Mouse (Mus musculus) limb, embryonic 12.5 days (tissue): ENCODE data around the gene Zfp36l1. TPM values are rescaled to one million over a fixed set of nuclear protein-coding genes. Genes with fewer than 3 reads are reported as not detected.

ENCODE experiments used
- ATAC-seq: fragments of 200-750 bp; cut with Nextera tagmentation; 2 replicates; pipeline ENCODE4 v1.8.0; 2017; ENCODE audit warnings: low read depth, moderate TSS enrichment; ENCODE audit not compliant: insufficient number of reproducible peaks, insufficient read depth, low FRiP score, low TSS enrichment
- H3K27ac ChIP-seq: fragments of 300-500 bp; sonication (generic); 2 replicates; pipeline ENCODE4 v1.5.1; 2016; ENCODE audit warnings: mild to moderate bottlenecking, moderate library complexity
- H3K27me3 ChIP-seq: fragments of 300-500 bp; sonication (generic); 2 replicates; pipeline ENCODE4 v1.6.1; 2016; ENCODE audit warnings: mild to moderate bottlenecking, moderate library complexity
- H3K36me3 ChIP-seq: fragments of 300-500 bp; sonication (generic); 2 replicates; pipeline ENCODE4 v1.6.1; 2016; ENCODE audit warnings: mild to moderate bottlenecking, moderate library complexity
- H3K4me1 ChIP-seq: fragments of 300-500 bp; sonication (generic); replicated peaks from 2 replicates; pipeline ENCODE4 v1.6.1; 2016
- H3K4me2 ChIP-seq: fragments of 300-500 bp; sonication (generic); 2 replicates; pipeline ENCODE4 v1.6.1; 2016; ENCODE audit warnings: mild to moderate bottlenecking, moderate library complexity
- H3K4me3 ChIP-seq: fragments of 300-500 bp; sonication (generic); replicated peaks from 2 replicates; pipeline ENCODE4 v1.5.1; 2016; ENCODE audit warnings: mild to moderate bottlenecking
- H3K9ac ChIP-seq: fragments of 300-500 bp; sonication (generic); replicated peaks from 2 replicates; pipeline ENCODE4 v1.6.1; 2016; ENCODE audit warnings: mild to moderate bottlenecking, moderate library complexity
- H3K9me3 ChIP-seq: fragments of 300-500 bp; sonication (generic); 2 replicates; pipeline ENCODE4 v1.6.1; 2016; ENCODE audit warnings: mild to moderate bottlenecking, moderate library complexity
- WGBS: fragments of 180-500 bp; shearing (Covaris S2); methylation state at CpG from one replicate; pipeline ENCODE4 v1.1.7; 2016; 5-methylcytosine and 5-hydroxymethylcytosine counted together
- polyA plus RNA-seq: library from polyadenylated mRNA; unstranded; fragments of >200 nt; fragmentation: Nextera tagmentation; extraction: Ambion mirVana; gene quantifications from 2 replicates; pipeline ENCODE4 v1.2.1, GENCODE M21; 2016

Zfp36l1 gene
- polyA plus RNA-seq, 1 experiment from 2014 or later: 80.7 TPM

GRCm38 (mm10) chr12:80115863-80116194 lies 3.0 kb upstream of the Zfp36l1 start:
- Histone ChIP-seq H3K4me2 (peak overlapping the region; percentile 94), H3K9me3 (no peaks in the 10 kb centered on the region), H3K27ac (peak overlapping the region; percentile 99), H3K9ac (peak overlapping the region; percentile 81), H3K4me3 (peak overlapping the region; percentile 84), H3K27me3 (no peaks in the 10 kb centered on the region), H3K36me3 (peaks cover 23% of the 10 kb centered on the region), H3K4me1 (peaks cover 20% of the 10 kb centered on the region)
- no peak for ATAC-seq
- WGBS: under 1% methylated on average over 30 of the region's 30 CpGs

DNA sequence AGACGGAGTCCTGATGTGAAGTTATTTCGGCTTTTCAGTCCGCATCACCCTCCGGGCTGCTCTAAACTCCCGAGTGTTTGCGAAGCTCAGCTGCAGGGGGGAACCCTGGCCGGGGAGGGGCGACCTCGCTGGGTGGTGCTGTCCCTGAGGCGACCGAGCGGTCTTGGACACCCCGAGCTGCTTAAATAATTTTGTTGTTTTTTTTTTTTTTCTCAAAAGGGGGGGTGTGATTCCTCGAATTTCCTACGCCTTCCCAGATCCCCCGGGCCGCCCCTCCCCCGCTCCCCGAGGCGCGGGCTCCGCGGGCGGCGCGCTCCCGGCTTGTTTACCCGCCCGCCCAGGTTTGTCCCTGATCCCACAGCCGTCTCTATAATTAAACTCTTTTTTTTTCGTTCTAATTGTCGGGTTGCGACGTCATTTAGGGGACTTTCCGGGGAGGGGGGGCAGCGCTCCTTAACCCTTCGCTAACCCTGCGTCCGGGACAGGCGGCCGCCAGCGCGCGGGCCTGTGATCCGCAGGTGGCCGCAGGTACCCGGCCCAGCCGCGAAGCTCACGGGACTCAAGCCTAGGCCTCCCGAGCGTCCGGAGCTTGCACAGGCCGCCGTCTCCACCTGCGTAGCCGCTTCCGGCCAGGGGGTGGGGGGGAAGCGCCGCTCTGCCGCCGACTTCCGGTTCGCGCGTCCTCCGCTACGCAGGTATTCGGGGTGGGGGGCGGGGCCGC lies 2.5 kb upstream of the Zfp36l1 start:
- WGBS: under 1% methylated on average over 71 of the region's 71 CpGs
- Histone ChIP-seq H3K36me3 (peaks cover 21% of the 10 kb centered on the region), H3K4me2 (peak overlapping the region; percentile 94), H3K27me3 (no peaks in the 10 kb centered on the region), H3K9ac (peak overlapping the region; percentile 81), H3K9me3 (no peaks in the 10 kb centered on the region), H3K27ac (peak overlapping the region; percentile 99), H3K4me3 (peak overlapping the region; percentile 84), H3K4me1 (peaks cover 21% of the 10 kb centered on the region)
- ATAC-seq: peak; percentile 52

DNA sequence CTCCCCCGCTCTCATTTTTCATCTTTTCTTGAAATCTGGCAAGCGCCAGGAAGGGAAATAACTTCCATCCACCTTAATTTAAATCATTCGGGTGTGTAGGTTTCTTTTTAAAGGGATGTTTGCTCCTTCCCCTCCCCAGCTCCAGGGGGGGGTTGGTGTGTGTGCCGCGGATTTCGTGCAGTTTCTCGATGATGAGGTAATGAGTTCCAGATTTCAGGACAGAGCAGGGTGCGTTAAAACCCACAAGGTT lies 2.0 kb upstream of the Zfp36l1 start:
- H3K9me3 ChIP-seq: no peaks in the 10 kb centered on the region
- no peaks in the 10 kb centered on the region for H3K27me3 ChIP-seq
- peak overlapping the region; percentile 94 for H3K4me2 ChIP-seq
- H3K4me3 ChIP-seq: peak overlapping the region; percentile 84
- peak overlapping the region; percentile 99 for H3K27ac ChIP-seq
- H3K4me1 ChIP-seq: peaks cover 26% of the 10 kb centered on the region
- WGBS: under 1% methylated on average over 8 of the region's 8 CpGs
- ATAC-seq: no peak
- H3K9ac ChIP-seq: peak overlapping the region; percentile 81
- H3K36me3 ChIP-seq: peaks cover 21% of the 10 kb centered on the region

DNA sequence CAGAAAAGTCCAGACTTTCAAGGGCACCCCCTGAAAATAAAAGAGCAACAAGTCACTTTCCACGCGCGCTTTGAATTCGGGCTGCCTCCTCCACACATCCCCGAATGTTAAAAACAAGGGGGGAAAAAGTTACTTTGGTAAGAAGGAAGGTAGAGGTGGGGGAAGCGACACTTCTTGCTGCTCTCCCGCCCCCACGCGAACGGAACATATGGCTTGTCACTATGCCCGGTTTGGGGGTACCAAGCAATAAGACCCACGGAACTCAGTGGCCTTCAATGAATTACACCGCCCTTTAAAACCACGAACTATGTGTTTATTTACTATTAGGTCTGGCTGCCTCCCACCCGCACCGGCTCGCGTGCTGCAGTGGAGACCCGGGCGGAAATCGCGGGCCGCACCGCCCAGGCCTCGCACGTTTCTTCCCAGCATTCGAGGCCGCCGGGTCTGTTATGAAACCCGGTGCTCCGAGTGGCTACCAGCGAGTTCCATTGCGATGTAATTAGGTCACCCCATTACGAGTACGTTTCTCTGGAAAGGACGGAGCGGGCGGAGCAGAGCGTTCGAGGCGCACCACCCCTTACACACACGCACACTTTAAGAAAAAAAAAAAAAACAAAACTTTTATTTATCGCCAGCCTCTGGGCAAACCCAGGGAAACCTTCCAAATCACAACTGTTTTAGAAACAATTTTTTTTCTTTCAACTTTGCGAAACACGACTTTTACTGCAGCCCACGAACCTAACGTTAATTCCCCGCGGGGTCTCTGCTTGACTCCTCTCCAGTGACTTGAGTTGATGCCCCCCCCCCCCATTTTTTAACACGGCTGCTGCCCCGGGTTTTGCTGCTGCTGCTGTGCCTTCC lies 1.4 kb upstream of the Zfp36l1 start:
- Histone ChIP-seq H3K4me1 (peaks cover 31% of the 10 kb centered on the region), H3K9ac (peak overlapping the region; percentile 81), H3K36me3 (peaks cover 21% of the 10 kb centered on the region), H3K4me2 (peak overlapping the region; percentile 94), H3K4me3 (peak overlapping the region; percentile 84), H3K27me3 (no peaks in the 10 kb centered on the region), H3K9me3 (no peaks in the 10 kb centered on the region), H3K27ac (peak overlapping the region; percentile 99)
- WGBS: under 1% methylated on average over 51 of the region's 51 CpGs
- no peak for ATAC-seq

GRCm38 (mm10) chr12:80113586-80114021 lies 791 bp upstream of the Zfp36l1 start:
- 0 out of 2 replicates have a peak, but pooled peaks have one; percentile 32 for ATAC-seq
- H3K27me3 ChIP-seq: no peaks in the 10 kb centered on the region
- H3K36me3 ChIP-seq: peaks cover 25% of the 10 kb centered on the region
- H3K4me2 ChIP-seq: peak overlapping the region; percentile 94
- peak overlapping the region; percentile 81 for H3K9ac ChIP-seq
- WGBS: under 1% methylated on average over 22 of the region's 22 CpGs
- peak overlapping the region; percentile 99 for H3K27ac ChIP-seq
- peak overlapping the region; percentile 84 for H3K4me3 ChIP-seq
- no peaks in the 10 kb centered on the region for H3K9me3 ChIP-seq
- H3K4me1 ChIP-seq: peaks cover 34% of the 10 kb centered on the region

DNA sequence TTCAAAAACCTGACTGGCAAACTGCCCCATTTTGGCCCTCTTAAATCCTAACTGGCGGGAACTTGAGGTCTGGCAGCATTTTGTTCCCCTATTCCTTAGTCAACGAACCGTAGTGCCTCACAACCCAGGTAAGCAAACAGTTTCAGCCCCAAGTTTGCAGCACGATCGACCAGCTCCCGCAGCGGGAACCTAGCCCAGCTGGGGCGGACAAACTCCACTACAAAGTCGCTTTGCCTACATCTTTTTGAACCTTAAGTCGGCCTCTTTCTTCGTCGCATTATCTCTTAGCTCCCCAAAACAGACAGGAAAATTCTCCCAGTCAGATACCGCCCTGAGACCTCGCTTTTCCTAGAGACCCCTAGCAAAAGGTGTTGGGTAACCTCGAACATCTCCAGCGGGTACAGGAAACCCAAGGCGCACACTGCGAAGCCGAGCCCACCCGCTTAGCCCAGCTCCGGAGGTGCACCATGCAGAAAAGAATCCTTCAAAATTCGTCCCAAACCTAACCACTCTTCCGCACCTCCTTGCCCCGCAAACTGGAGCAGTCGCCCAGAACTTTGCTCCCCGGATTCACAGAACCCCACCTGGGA lies 647 bp downstream of the Zfp36l1 start:
- Histone ChIP-seq H3K9ac (peak overlapping the region; percentile 99), H3K9me3 (no peaks in the 10 kb centered on the region), H3K36me3 (peaks cover 29% of the 10 kb centered on the region), H3K27me3 (no peaks in the 10 kb centered on the region), H3K4me3 (peak overlapping the region; percentile 84), H3K4me1 (peaks cover 34% of the 10 kb centered on the region), H3K4me2 (peak overlapping the region; percentile 94), H3K27ac (peak overlapping the region; percentile 97)
- WGBS: under 1% methylated on average over 26 of the region's 26 CpGs
- ATAC-seq: no peak

- peak overlapping the region; percentile 94 for H3K4me2 ChIP-seq
- peak overlapping the region; percentile 84 for H3K4me3 ChIP-seq
- H3K36me3 ChIP-seq: peaks cover 37% of the 10 kb centered on the region
- H3K4me1 ChIP-seq: peaks cover 29% of the 10 kb centered on the region
- no peaks in the 10 kb centered on the region for H3K9me3 ChIP-seq
- peak overlapping the region; percentile 97 for H3K27ac ChIP-seq
- no peak for ATAC-seq
- H3K27me3 ChIP-seq: no peaks in the 10 kb centered on the region
- H3K9ac ChIP-seq: peak overlapping the region; percentile 99
- under 1% methylated on average over 29 of the region's 29 CpGs for WGBS
Measured at GRCm38 (mm10) chr12:80111131-80112070, 1.4 kb downstream of the Zfp36l1 start.

DNA sequence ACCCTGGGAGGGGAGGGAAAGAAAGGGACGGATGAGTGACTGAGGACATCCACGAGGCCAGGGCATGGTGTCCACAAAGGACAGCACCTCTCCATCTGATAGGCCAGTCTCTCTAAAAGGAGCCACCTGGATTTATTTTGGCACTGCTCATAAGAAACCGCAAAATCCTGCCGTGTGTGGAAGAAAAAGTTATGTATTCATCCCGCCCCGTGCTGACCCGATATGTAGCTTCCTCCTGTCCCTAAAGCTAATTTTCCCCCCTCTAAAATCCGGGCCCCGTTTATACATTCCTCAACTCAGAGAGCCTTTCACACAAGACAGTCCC lies 2.3 kb downstream of the Zfp36l1 start:
- Histone ChIP-seq H3K4me3 (peak overlapping the region; percentile 84), H3K9ac (peak overlapping the region; percentile 99), H3K36me3 (peaks cover 37% of the 10 kb centered on the region), H3K4me2 (peak overlapping the region; percentile 94), H3K27me3 (no peaks in the 10 kb centered on the region), H3K27ac (peak overlapping the region; percentile 97), H3K9me3 (no peaks in the 10 kb centered on the region), H3K4me1 (peaks cover 25% of the 10 kb centered on the region)
- ATAC-seq: no peak
- under 1% methylated on average over 9 of the region's 9 CpGs for WGBS

DNA sequence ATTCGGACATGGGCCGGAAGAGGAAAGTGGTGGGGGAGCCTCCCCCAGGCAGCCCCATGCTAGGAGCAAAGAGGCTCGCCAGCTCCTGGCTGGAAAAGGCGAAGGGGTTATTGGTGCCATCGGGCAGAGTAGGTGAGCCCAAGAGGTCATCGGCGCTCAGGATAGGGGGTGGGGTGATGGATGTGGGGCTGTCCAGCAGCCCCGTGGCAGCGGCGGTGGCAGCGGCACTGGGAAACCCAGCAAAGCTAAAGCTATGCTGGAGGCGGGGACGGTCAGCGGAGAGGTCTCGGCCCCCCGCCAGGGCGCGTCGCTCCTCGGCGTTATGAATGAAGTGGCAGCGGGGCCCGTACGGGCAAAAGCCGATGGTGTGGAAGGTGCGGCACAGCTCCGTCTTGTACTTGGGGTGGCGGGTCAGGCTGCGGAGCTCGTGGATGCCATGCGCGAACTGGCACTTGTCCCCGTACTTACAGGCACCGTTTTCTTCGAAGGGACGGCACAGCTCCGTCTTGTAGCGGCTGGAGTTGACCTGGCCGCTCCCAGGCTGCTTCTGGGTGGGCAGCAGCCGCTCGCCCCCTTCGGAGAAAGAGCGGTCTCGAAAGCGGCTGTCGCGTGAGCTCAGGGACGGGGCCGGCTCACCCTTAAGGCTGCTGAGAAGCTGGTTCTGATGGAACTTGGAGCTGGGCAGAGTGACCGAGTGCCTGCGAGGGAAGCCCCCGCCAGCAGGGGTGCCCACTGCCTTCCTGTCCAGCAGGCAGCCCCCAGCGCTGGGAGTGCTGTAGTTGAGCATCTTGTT lies 2.9 kb downstream of the Zfp36l1 start:
- no peak for ATAC-seq
- H3K9ac ChIP-seq: peak overlapping the region; percentile 99
- H3K4me3 ChIP-seq: peak overlapping the region; percentile 84
- no peaks in the 10 kb centered on the region for H3K9me3 ChIP-seq
- H3K27me3 ChIP-seq: no peaks in the 10 kb centered on the region
- WGBS: 4% methylated on average over 53 of the region's 53 CpGs
- peak overlapping the region; percentile 94 for H3K4me2 ChIP-seq
- peaks cover 37% of the 10 kb centered on the region for H3K36me3 ChIP-seq
- peak overlapping the region; percentile 97 for H3K27ac ChIP-seq
- peaks cover 25% of the 10 kb centered on the region for H3K4me1 ChIP-seq
